Mouse (Mus musculus): ENCODE results near the gene Ppp2ca. TPM values are rescaled to one million over a fixed set of nuclear protein-coding genes. Genes with fewer than 3 reads are reported as not detected.
"Not testable (repeated sequence)": the region's sequence is repeated elsewhere in the genome, so short reads cannot be mapped to it uniquely, and the experiment has no call there.

Gene Ppp2ca
- total RNA-seq, 2 experiments from 2014 or later: 39.0 to 39.8 TPM

- DNase-seq: peak; percentile 32
Measured at GRCm38 (mm10) chr11:52094568-52094967, 3.9 kb upstream of the Ppp2ca start.

DNA sequence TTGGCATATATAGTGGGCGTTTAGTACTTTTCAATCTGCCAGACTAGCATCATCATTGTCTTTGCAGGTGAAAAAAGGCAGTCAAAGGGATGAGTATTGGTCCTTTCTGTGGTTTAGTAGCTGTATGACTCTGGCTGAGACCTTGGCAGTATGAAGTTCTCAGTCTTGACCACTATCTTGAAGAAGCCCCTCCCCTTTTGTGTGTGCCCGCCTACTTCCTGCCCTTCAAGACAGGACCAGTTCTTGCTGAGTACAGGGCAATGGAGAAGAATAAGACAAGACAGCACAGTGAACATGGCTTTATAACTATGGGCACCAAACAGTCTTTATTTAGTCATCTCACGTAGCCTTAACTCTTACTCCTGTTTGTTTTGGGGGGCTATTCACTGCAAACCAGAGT, 1.5 kb upstream of the Ppp2ca start:
- DNase-seq: no peak

- DNase-seq: no peak
Measured at GRCm38 (mm10) chr11:52097596-52097995, 885 bp upstream of the Ppp2ca start.

DNA sequence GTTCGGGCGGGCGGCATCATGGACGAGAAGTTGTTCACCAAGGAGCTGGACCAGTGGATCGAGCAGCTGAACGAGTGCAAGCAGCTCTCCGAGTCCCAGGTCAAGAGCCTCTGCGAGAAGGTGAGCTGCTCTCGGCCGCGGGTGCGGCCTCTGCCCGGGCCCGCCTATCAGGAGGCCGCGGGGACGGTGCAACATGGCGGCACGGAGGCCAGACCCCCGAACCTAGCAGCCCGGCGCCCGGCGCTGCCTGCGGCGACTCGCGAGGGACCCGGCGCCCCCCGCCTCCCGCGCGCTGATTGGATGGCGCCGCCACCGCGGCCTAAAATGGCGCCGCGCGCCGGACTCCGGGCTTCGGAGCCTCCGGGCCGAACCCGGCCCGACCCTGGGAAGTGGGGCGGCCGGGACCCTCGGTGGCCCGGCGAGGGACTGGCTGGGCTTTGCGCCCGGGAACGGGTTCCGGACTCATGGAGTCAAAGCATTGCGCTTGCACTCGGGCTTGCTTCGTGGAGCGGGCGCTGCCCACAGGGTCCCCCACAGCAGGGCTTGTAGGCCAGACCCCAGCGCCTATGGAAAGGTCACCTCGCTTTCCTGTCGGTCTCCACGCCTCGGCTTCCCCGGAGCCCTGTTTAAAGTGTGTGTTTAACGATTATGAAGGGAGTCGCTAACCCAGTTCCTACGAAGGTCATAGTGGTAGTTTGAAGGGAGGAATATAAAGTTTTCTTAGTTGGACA, 715 bp downstream of the Ppp2ca start:
- peak; percentile 69 for DNase-seq

DNA sequence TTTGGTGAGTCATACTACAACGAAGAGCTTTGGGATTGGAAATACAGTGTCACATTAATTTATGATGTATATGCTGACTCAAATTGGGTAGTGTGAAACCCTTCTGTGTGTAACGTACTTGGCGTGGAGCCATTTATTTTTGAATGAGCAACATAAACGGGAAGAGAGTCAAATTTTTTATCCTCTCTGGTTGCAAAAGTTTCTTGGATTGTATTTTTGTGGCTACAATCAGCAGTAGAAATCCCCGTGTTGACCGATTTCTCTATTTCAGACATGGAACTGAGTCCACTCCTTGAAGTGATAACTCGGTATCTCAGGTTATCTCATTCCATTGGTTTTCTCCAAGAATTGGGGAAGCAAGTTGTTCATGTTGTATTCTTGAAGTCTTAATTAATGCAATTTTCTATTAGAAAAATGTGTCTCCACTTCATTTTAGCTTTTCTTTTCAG, 1.3 kb downstream of the Ppp2ca start:
- no peak for DNase-seq

GRCm38 (mm10) chr11:52102977-52103376, 4.5 kb downstream of the Ppp2ca start:
- no peak for DNase-seq

DNA sequence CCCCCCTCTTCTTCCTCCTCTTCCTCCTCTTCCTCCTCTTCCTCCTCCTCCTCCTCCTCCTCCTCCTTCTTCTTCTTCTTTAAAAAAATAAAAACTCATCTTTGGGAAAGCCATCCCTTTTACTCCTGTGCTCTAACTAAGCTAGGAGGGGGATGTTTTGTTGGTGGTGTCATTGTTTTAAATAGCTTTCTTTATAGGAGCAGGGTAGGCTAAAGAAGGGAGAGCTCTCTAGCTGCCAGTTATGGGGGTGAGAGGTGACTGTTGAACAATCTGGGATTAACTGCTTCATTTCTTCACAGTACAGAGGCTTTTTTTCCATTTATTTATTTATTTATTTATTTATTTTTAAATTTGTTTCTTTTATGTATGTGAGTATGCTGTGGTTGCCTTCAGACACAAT, 7.0 kb downstream of the Ppp2ca start:
- no peak for DNase-seq

DNA sequence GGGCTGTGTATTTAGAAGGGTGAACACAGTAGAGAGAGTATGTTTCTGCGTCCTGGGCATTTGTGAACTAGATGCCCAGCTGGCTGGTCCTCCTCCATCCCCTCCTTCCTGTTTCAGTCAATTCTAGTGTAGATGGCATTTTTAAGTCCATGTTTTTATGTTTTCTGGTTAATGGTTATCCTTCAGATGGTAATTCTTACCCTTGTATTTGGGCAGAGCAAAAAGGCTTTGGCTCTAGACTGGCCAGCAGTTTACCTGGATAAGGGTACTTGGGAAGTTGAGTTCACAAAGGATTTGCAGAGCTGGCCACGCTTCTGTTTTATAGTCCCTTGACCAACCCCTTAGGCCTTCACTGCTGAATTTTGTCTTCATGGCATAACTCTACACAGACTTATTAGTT, 7.6 kb downstream of the Ppp2ca start:
- DNase-seq: no peak

DNA sequence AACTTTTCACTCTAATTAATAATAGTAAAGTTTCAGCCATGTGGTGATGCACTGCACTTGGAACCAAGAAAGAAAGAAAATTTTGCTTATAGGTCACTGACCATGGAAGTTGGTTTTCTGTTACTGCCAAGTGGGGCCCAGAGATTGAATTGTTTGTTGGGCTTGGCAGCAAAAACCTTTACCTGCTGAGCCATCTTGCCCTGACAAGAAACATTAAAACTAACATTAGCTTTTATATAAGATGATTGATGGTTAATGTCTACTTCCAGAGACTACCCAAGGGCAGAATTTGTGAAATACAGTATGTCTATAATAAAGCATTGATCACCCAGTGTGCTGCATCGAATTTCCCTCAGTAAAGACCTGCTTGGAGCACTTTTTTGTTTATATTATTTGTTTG, 8.0 kb downstream of the Ppp2ca start:
- no peak for DNase-seq

- DNase-seq: no peak
Measured at GRCm38 (mm10) chr11:52108796-52109195, 10.3 kb downstream of the Ppp2ca start.

- DNase-seq: no peak
Measured at GRCm38 (mm10) chr11:52109421-52109820, 10.9 kb downstream of the Ppp2ca start.

GRCm38 (mm10) chr11:52115479-52115878, 17.0 kb downstream of the Ppp2ca start:
- DNase-seq: no peak

DNA sequence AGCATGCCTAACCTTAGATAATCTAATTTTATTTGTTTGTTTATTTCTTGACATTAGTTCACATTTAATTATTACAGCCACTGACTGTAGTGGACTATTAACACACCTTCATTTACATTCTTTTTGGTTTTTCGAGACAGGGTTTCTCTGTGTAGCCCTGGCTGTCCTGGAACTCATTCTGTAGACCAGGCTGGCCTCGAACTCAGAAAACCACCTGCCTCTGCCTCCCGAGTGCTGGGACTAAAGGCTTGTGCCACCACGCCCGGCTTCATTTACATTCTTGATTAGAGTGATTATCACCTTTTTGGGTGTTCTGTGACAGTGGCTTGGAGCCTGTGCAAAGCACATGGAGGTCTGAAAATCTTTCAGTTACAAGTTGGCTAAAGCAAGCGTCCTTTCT, 17.6 kb downstream of the Ppp2ca start:
- not testable (repeated sequence) for DNase-seq

- DNase-seq: no peak
Measured at GRCm38 (mm10) chr11:52117156-52117555, 18.7 kb downstream of the Ppp2ca start.

DNA sequence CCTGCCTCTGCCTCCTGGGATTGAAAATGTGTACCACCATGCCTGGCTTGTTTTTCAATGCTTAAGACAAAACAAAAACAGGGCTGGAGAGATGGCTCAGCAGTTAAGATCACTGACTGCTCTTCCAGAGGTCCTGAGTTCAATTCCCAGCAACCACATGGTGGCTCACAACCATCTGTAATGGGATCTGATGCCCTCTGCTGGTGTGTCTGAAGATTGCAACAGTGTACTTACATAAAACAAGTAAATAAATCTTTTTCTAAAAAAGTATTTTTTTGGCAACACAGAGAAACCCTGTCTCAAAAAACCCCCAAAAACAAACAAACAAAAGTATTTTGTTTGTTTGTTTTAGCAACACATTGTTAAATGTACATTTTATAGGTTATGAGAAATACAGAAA, 21.9 kb downstream of the Ppp2ca start:
- DNase-seq: not testable (repeated sequence)

GRCm38 (mm10) chr11:52122045-52122444, 23.6 kb downstream of the Ppp2ca start:
- DNase-seq: no peak

- no peak for DNase-seq
Measured at GRCm38 (mm10) chr11:52124468-52124867, 26.0 kb downstream of the Ppp2ca start.

GRCm38 (mm10) chr11:52127169-52127568, 28.7 kb downstream of the Ppp2ca start:
- DNase-seq: no peak

DNA sequence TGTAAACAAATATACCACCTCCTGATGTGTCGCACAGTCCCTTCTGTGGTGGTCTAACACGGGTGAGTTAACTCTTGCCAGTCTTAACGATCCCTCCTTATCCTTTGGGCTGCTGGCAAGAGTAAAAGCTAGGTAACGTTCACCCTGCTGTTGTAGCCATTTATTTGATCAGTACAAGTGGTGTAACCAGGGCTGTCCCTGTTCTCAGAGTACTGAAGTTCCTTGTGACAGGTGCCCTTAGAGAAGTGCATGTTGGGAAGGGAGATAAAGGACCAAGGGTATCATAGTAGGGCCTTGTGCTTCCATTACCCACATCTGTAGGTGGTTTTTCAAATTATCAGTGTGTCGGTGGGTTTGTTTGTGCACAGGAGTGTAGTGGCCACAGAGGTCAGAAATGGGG, 29.3 kb downstream of the Ppp2ca start:
- DNase-seq: no peak

DNA sequence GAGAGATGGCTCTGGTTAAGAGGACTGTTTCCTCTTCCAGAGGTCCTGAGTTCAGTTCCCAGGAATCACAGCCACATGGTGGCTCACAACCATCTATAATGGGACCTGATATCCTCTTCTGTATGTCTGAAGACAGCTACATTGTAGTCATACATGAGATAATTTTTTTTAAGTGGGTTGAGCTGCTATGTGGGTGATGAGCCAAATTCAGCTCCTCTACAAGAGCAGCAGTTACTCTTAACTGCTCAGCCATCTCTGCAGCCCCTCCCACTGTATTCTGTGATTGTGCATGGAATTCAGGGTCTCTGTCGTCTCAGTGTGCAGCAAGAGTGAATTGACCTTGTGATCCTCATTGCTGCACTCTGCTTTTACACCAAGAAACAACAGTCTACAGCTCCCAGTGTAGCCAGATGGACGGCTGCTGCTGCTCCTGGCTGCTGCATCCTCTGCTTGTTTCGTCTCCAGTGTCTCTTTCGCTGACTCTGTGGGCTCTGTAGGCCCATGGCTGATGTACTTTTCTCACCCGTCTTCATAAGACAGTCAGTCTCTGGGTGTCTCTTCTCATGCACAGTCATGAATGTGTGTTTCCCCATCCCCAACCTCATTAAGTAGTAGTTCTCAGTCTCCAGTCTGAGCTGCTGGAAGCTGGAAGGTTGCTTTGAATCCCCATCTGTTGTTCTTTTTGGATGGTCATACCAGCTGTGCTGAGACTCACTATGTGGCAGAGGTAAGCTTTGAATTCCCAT, 30.0 kb downstream of the Ppp2ca start:
- no peak for DNase-seq

DNA sequence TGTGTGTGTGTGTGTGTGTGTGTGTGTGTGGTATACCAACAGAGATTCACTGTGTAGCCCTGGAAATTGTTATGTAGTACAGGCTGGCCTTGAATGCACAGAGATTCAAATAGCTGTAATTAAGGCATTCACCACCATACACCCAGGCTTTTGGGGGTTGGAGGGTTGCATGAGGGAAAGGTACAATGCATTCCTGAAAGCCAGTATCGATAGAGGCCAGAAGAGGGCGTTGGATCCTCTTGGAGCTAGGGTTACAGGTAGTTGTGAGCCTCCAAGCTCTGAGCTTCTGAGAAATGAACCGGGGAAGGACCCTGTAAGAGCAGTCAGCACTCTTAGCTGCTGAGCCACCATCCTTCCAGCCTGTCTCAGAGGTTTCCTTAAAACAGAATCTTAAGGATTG, 30.7 kb downstream of the Ppp2ca start:
- no peak for DNase-seq

- DNase-seq: no peak
Measured at GRCm38 (mm10) chr11:52129621-52130450, 31.4 kb downstream of the Ppp2ca start.
